Mouse (Mus musculus) hindbrain, embryonic 11.5 days (tissue): ENCODE measurements at regions not wholly inside any gene's neighbourhood (a gene's known extent, or its start where the extent isn't known, plus 50 kb on each side); places are given as distances from the start of the nearest gene placed in this dataset.
"Not testable (repeated sequence)": the region's sequence is repeated elsewhere in the genome, so short reads cannot be mapped to it uniquely, and the experiment has no call there.

Experiments
- ATAC-seq: fragments of 200-750 bp; cut with Nextera tagmentation; 2 replicates; pipeline ENCODE4 v1.8.0; 2017; ENCODE audit warnings: mild to moderate bottlenecking, moderate TSS enrichment, moderate library complexity; ENCODE audit not compliant: low FRiP score
- DNase-seq: peaks from one replicate; pipeline ENCODE4 v3.0.0-alpha.2; 2015; ENCODE audit warnings: low spot score
- H3K27ac ChIP-seq: fragments of 300-500 bp; sonication (generic); 2 replicates; pipeline ENCODE4 v1.5.1; 2014; ENCODE audit warnings: mild to moderate bottlenecking, low read depth, low read length
- H3K27me3 ChIP-seq: fragments of 300-500 bp; sonication (generic); 2 replicates; pipeline ENCODE4 v1.6.1; 2014; ENCODE audit warnings: mild to moderate bottlenecking, low read length, moderate library complexity, mixed read lengths; ENCODE audit not compliant: control insufficient read depth, insufficient read depth
- H3K36me3 ChIP-seq: fragments of 300-500 bp; sonication (generic); 2 replicates; pipeline ENCODE4 v1.6.1; 2014; ENCODE audit warnings: mild to moderate bottlenecking, low read length, moderate library complexity, mixed read lengths; ENCODE audit not compliant: control insufficient read depth, insufficient read depth
- H3K4me1 ChIP-seq: fragments of 300-500 bp; sonication (generic); replicated peaks from 2 replicates; pipeline ENCODE4 v1.6.1; 2014; ENCODE audit warnings: low read length, mixed read lengths; ENCODE audit not compliant: control insufficient read depth, insufficient read depth
- H3K4me2 ChIP-seq: fragments of 300-500 bp; sonication (generic); replicated peaks from 2 replicates; pipeline ENCODE4 v1.6.1; 2014; ENCODE audit warnings: mild to moderate bottlenecking, low read depth, low read length
- H3K4me3 ChIP-seq: fragments of 300-500 bp; sonication (generic); 2 replicates; pipeline ENCODE4 v1.5.1; 2014; ENCODE audit warnings: low read depth, low read length
- H3K9ac ChIP-seq: fragments of 300-500 bp; sonication (generic); 2 replicates; pipeline ENCODE4 v1.6.1; 2014; ENCODE audit warnings: low read depth, low read length
- H3K9me3 ChIP-seq: fragments of 300-500 bp; sonication (generic); 2 replicates; pipeline ENCODE4 v1.6.1; 2016; ENCODE audit warnings: low read length; ENCODE audit not compliant: control insufficient read depth
- WGBS: fragments of 180-500 bp; shearing (Covaris S2); extraction: QIAGEN DNeasy Blood & Tissue Kit; methylation state at CpG from one replicate; pipeline ENCODE4 v1.1.7; 2014; 5-methylcytosine and 5-hydroxymethylcytosine counted together

DNA sequence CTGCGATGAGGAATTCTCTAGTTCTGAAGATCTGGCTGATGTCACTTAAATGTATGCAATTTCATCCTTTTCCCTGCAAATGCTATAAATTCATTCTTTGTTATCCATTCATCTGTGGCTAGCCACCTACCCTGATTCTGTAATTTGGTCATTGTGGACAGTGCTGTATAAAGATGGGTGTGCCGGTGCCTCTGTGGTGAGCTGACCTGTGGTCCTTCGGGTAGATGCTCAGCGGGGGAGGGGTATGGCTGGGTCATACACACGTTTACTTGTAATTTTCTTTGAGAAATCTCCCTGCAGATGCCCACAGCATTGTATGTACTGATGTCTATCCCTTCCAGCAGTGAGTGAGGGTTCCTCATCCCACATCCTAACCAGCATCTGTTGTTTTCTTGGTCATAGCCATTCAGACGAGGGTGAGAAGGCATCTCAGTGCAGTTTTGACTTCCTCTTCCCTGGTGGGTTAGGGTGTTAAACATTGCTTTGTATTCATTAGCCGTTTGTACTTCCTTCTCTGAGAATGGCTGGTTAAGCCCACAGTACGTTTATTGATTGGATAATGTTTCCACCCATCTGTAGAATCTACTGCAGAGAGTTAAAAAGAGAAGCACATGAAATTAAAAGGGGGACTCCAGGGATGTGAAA is 169.3 kb upstream of the Frmd6 start:
- no peak for DNase-seq
- 76% methylated on average over 8 of the region's 8 CpGs for WGBS
- no peak for ATAC-seq

DNA sequence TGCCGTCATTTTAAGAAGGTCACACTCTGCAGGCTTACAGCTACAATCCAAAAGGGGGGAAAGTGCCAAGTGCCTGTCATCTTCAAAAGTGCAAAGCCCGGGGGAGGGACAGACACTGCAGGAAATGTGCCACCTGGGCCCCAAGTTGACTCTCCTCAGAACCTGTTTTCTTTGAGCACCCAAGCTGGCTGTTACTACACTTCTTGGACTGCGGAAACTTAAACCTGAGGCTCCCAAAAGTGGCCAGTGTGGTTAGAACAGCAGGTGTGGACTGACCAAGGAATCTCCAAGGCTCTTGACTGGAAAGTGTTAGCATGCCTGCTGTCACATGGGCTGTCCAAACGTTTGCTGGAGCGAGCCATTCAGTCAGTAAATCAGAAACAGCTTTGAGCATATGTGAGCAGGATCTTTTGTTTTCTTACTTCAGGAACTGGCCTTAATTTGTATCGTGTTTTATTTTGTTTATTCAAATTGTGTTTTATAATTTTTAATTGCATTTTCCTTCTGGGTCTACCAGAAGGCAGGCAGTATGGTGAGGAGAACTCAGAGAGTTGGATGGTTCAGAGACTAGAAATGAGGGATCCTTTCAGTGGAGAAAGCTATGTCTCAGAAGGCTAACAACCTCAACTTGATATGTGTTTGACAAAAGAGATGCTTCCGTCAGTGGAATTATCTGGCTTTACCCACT is 168.4 kb upstream of the Frmd6 start:
- Histone ChIP-seq H3K9ac (no peak overlapping the region), H3K4me3 (no peak overlapping the region), H3K36me3 (no peaks in the 10 kb centered on the region), H3K27ac (no peak overlapping the region), H3K4me1 (no peaks in the 10 kb centered on the region), H3K27me3 (no peaks in the 10 kb centered on the region), H3K9me3 (no peaks in the 10 kb centered on the region), H3K4me2 (no peak overlapping the region)
- WGBS: 66% methylated on average over 7 of the region's 7 CpGs
- ATAC-seq (no peak), DNase-seq (no peak)

More for the DNA sequence above, 169.3 kb upstream of the Frmd6 start:
- Histone ChIP-seq H3K27ac (no peak overlapping the region), H3K4me2 (no peak overlapping the region), H3K9me3 (no peaks in the 10 kb centered on the region), H3K9ac (no peak overlapping the region), H3K27me3 (no peaks in the 10 kb centered on the region), H3K36me3 (no peaks in the 10 kb centered on the region), H3K4me1 (no peaks in the 10 kb centered on the region), H3K4me3 (no peak overlapping the region)

DNA sequence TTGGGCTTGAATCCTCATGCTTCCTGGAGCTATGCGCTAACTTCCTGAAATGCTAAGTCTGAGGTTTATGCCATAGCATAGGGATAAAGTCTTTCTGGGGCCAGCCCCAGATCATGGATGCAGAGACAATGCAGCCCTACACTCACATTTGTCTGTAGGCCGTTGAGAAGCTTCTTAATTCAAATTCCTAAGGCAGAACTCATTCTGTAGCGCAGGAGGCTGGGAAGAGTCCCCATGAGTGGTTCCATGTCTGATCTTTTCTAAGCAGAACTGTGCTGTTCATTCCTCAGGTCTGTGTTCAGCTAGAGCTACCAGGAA is 167.9 kb upstream of the Frmd6 start:
- no peaks in the 10 kb centered on the region for H3K9me3 ChIP-seq
- 86% methylated on average over 3 of the region's 3 CpGs for WGBS

DNA sequence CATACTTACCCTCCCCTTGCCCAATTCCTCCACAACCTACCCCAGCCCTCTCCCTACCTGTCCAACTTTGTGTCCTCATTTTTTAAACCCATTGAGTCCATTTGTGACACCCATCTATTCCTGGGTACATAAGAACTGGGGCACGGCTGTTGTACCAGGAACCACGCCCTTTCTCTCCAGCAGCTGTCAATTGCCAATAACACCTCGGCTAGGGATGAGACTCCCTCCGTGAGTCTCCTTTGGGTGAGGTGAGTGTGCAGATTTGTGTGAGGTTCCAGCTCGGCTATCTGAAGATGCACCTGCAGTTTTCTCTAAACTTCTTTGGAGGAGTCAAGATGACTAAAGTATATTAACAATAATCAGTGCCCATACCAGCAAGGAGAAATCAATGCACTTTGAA is 167.2 kb upstream of the Frmd6 start:
- Histone ChIP-seq H3K4me1 (no peaks in the 10 kb centered on the region), H3K4me2 (no peak overlapping the region), H3K36me3 (no peaks in the 10 kb centered on the region), H3K27ac (no peak overlapping the region), H3K4me3 (no peak overlapping the region), H3K9me3 (no peaks in the 10 kb centered on the region), H3K9ac (no peak overlapping the region), H3K27me3 (no peaks in the 10 kb centered on the region)
- 85% methylated on average over 5 of the region's 5 CpGs for WGBS
- DNase-seq (no peak), ATAC-seq (no peak)

More for the DNA sequence above, 167.9 kb upstream of the Frmd6 start:
- no peak for ATAC-seq
- Histone ChIP-seq H3K4me1 (no peaks in the 10 kb centered on the region), H3K9ac (no peak overlapping the region), H3K27me3 (no peaks in the 10 kb centered on the region), H3K36me3 (no peaks in the 10 kb centered on the region), H3K4me3 (no peak overlapping the region), H3K27ac (no peak overlapping the region), H3K4me2 (no peak overlapping the region)
- DNase-seq: no peak

DNA sequence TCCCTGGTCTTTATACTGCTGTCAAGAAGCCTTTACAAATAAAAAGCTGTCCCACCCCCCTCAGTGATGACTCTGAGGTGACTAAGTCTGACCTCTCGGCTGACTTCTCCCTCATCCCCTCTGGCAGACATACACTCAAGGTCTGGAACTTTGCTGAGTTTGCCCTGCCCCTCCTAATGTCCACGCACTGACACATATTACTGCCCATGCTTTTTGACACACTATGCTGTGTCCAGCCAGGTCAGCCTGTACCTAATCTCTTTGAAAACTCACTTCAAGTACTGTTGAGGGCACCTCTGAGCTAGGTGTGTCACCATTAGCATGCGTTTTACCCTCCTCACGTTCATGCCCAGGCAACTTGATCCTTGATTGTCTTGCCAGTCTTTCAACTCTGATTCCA is 164.9 kb upstream of the Frmd6 start:
- H3K4me1 ChIP-seq: no peaks in the 10 kb centered on the region
- no peaks in the 10 kb centered on the region for H3K27me3 ChIP-seq
- H3K9me3 ChIP-seq: no peaks in the 10 kb centered on the region
- ATAC-seq (no peak), DNase-seq (no peak)
- no peak overlapping the region for H3K4me2 ChIP-seq
- no peak overlapping the region for H3K27ac ChIP-seq
- H3K36me3 ChIP-seq: no peaks in the 10 kb centered on the region
- no peak overlapping the region for H3K9ac ChIP-seq
- H3K4me3 ChIP-seq: no peak overlapping the region
- WGBS: 97% methylated on average over 4 of the region's 4 CpGs

DNA sequence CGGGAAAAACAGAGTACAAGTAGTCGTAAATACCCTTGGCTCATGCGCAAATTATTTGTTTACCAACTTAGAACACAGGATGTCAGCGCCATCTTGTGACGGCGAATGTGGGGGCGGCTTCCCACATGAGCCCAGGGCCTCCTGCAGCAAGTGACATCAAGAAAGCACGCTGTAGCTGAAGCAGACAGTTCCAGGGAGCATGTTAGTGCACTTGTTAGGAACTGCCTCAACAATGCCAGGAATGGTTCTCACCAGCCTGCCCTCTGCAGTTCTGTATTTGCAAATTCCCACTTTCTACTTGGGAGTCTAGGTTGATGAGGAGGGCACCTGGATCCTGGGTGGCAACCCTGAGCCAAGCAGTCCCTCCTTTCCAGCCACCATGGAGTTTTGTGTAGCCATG is 157.2 kb upstream of the Frmd6 start:
- not testable (repeated sequence) for H3K36me3 ChIP-seq, H3K4me1 ChIP-seq, DNase-seq, H3K9ac ChIP-seq, H3K4me3 ChIP-seq, H3K9me3 ChIP-seq, H3K4me2 ChIP-seq, ATAC-seq, H3K27me3 ChIP-seq, H3K27ac ChIP-seq
- WGBS: 93% methylated on average over 5 of the region's 8 CpGs

DNA sequence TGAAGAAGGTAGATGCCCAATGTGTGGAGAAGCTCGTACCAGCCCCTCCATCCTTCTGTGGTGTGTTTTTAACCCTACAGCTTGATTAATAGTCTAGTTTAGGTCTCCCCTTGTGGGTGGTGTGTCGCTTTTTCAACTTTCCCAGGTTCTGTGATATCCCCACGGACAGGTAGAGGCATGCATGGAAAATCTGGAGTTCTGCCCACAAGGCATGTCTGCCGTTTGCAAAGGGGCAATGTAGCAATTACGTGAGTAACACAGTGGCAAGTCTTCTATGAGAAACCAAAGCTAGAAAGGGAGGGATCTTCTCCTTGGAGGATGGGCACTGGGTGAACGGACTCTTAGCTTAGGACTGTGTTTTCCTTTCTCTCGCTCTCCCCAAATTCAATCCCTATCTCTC is 153.2 kb upstream of the Frmd6 start:
- no peaks in the 10 kb centered on the region for H3K4me1 ChIP-seq
- H3K4me2 ChIP-seq: no peak overlapping the region
- ATAC-seq: no peak
- DNase-seq: no peak
- WGBS: 84% methylated on average over 7 of the region's 7 CpGs
- H3K36me3 ChIP-seq: no peaks in the 10 kb centered on the region
- H3K27ac ChIP-seq: no peak overlapping the region
- H3K9me3 ChIP-seq: no peaks in the 10 kb centered on the region
- no peak overlapping the region for H3K9ac ChIP-seq
- H3K4me3 ChIP-seq: no peak overlapping the region
- no peaks in the 10 kb centered on the region for H3K27me3 ChIP-seq

DNA sequence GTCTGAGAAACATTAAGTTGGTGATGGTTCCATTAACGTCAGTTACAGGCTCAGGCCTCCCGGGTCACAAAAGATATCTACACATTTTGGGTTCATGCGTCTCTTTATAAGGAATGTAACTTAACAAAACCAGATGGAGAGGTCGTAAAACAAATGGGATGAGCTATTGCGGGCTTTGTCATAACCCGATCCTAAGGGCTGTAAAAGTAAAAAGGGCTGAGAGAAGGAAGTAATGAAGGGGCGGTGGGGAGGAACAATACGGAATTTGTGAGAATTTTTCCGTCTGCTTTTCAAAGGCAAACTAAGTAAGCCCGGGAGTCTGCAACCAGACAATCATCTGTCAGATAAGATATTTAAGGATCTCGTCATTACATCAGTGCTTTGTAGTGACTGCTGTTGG is 152.1 kb upstream of the Frmd6 start:
- no peaks in the 10 kb centered on the region for H3K36me3 ChIP-seq
- no peak overlapping the region for H3K4me2 ChIP-seq
- no peak overlapping the region for H3K27ac ChIP-seq
- H3K4me1 ChIP-seq: no peaks in the 10 kb centered on the region
- ATAC-seq: no peak
- DNase-seq: no peak
- no peak overlapping the region for H3K4me3 ChIP-seq
- no peak overlapping the region for H3K9ac ChIP-seq
- no peaks in the 10 kb centered on the region for H3K9me3 ChIP-seq
- 88% methylated on average over 11 of the region's 11 CpGs for WGBS
- H3K27me3 ChIP-seq: no peaks in the 10 kb centered on the region

DNA sequence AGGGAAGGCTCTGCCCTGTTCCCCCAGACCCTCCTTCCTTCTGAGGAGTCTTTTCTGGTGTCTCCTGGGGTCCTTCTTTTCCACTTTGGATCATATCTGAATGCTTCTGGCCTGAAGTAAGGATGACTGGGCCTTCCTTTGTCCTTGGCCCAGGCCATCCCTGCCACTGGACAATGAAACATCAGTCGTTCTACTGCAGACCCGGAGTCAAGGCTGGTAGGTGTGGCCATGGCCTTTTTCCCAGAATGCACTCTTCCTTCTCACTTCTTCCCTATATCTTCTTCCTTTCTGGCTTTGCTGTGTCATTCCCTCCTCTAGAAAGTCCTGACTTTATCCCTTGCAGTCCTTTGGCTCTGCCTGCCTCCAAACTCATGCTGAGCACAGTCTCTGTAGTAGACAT is 151.2 kb upstream of the Frmd6 start:
- no peak overlapping the region for H3K4me2 ChIP-seq
- H3K27me3 ChIP-seq: no peaks in the 10 kb centered on the region
- no peak overlapping the region for H3K9ac ChIP-seq
- ATAC-seq (no peak), DNase-seq (no peak)
- no peaks in the 10 kb centered on the region for H3K4me1 ChIP-seq
- no peak overlapping the region for H3K27ac ChIP-seq
- WGBS: 80% methylated on average over 2 of the region's 2 CpGs
- no peak overlapping the region for H3K4me3 ChIP-seq
- no peaks in the 10 kb centered on the region for H3K9me3 ChIP-seq
- H3K36me3 ChIP-seq: no peaks in the 10 kb centered on the region
